Mouse (Mus musculus) lung, embryonic 14.5 days (tissue): ENCODE data around the gene Defb29. TPM values are rescaled to one million over a fixed set of nuclear protein-coding genes. Genes with fewer than 3 reads are reported as not detected.

Experiments
- ATAC-seq: fragments of 200-750 bp; cut with Nextera tagmentation; 2 replicates; pipeline ENCODE4 v1.8.0; 2017; ENCODE audit warnings: mild to moderate bottlenecking, moderate TSS enrichment, moderate library complexity; ENCODE audit not compliant: insufficient read depth
- DNase-seq: peaks from one replicate; pipeline ENCODE4 v3.0.0-alpha.2; 2015
- H3K27ac ChIP-seq: fragments of 300-500 bp; sonication (generic); 2 replicates; pipeline ENCODE4 v1.5.1; 2014; ENCODE audit warnings: low read depth, mild to moderate bottlenecking, moderate library complexity
- H3K27me3 ChIP-seq: fragments of 300-500 bp; sonication (generic); 2 replicates; pipeline ENCODE4 v1.6.1; 2014; ENCODE audit warnings: low read length, control low read depth; ENCODE audit not compliant: insufficient read depth
- H3K36me3 ChIP-seq: fragments of 300-500 bp; sonication (generic); 2 replicates; pipeline ENCODE4 v1.6.1; 2014; ENCODE audit warnings: control low read depth; ENCODE audit not compliant: insufficient read depth
- H3K4me1 ChIP-seq: fragments of 300-500 bp; sonication (generic); 2 replicates; pipeline ENCODE4 v1.6.1; 2014; ENCODE audit warnings: antibody characterized with exemption, control low read depth; ENCODE audit not compliant: insufficient read depth
- H3K4me2 ChIP-seq: fragments of 300-500 bp; sonication (generic); 2 replicates; pipeline ENCODE4 v1.6.1; 2014; ENCODE audit warnings: mild to moderate bottlenecking
- H3K4me3 ChIP-seq: fragments of 300-500 bp; sonication (generic); 2 replicates; pipeline ENCODE4 v1.5.1; 2014; ENCODE audit warnings: low read depth, low read length
- H3K9ac ChIP-seq: fragments of 300-500 bp; sonication (generic); 2 replicates; pipeline ENCODE4 v1.6.1; 2014
- H3K9me3 ChIP-seq: fragments of 300-500 bp; sonication (generic); 2 replicates; pipeline ENCODE4 v1.6.1; 2016; ENCODE audit warnings: low read depth, low read length, control low read depth
- CTCF ChIP-seq: IDR thresholded peaks from 2 replicates; pipeline ENCODE4 v1.5.1; 2016; ENCODE audit warnings: antibody characterized with exemption, low read depth
- WGBS: fragments of 180-500 bp; shearing (Covaris S2); extraction: QIAGEN DNeasy Blood & Tissue Kit; methylation state at CpG from one replicate; pipeline ENCODE4 v1.1.7; 2014; 5-methylcytosine and 5-hydroxymethylcytosine counted together
- polyA plus RNA-seq: library from polyadenylated mRNA; unstranded; fragments of >200 nt; fragmentation: Nextera tagmentation; extraction: Ambion mirVana; gene quantifications from 2 replicates; pipeline ENCODE4 v1.2.1, GENCODE M21; 2014

The Defb29 gene
- not detected in 2 replicates for polyA plus RNA-seq

GRCm38 (mm10) chr2:152539944-152540710 lies at the start of gene Defb29:
TSS of gene Defb29 (minus strand) at chr2:152540098.
- no peak within 1 kb of the TSS for H3K4me2 ChIP-seq
- H3K9me3 ChIP-seq, result no peaks in the 10 kb centered on the region
- H3K9ac ChIP-seq, result no peak within 1 kb of the TSS
- no peak for ATAC-seq
- H3K4me3 ChIP-seq, result no peak within 1 kb of the TSS
- 48% methylated on average over 13 of the region's 13 CpGs for WGBS
- no peaks in the 10 kb centered on the region for H3K4me1 ChIP-seq
- H3K36me3 ChIP-seq, result no peaks in the 10 kb centered on the region
- peak; percentile 29; the same call in 1 of the 2 replicates for TF ChIP-seq CTCF
- H3K27me3 ChIP-seq, result no peaks in the 10 kb centered on the region
- DNase-seq, result no peak
- H3K27ac ChIP-seq, result no peak within 1 kb of the TSS

GRCm38 (mm10) chr2:152589021-152589420 lies 49.1 kb upstream of the Defb29 start:
- WGBS, result 29% methylated on average over 6 of the region's 6 CpGs
- H3K4me3 ChIP-seq, result no peak overlapping the region
- H3K27me3 ChIP-seq, result no peaks in the 10 kb centered on the region
- H3K4me2 ChIP-seq, result no peak overlapping the region
- no peak for ATAC-seq
- no peak for TF ChIP-seq CTCF
- no peak overlapping the region for H3K27ac ChIP-seq
- no peaks in the 10 kb centered on the region for H3K36me3 ChIP-seq
- H3K9me3 ChIP-seq, result no peaks in the 10 kb centered on the region
- no peak for DNase-seq
- H3K4me1 ChIP-seq, result no peaks in the 10 kb centered on the region
- H3K9ac ChIP-seq, result no peak overlapping the region

GRCm38 (mm10) chr2:152588450-152588849 lies 48.6 kb upstream of the Defb29 start:
- H3K9ac ChIP-seq, result no peak overlapping the region
- no peaks in the 10 kb centered on the region for H3K36me3 ChIP-seq
- TF ChIP-seq CTCF, result no peak
- H3K27ac ChIP-seq, result no peak overlapping the region
- no peaks in the 10 kb centered on the region for H3K27me3 ChIP-seq
- DNase-seq (no peak), ATAC-seq (no peak)
- no peak overlapping the region for H3K4me2 ChIP-seq
- 29% methylated on average over 2 of the region's 2 CpGs for WGBS
- no peaks in the 10 kb centered on the region for H3K9me3 ChIP-seq
- no peak overlapping the region for H3K4me3 ChIP-seq
- H3K4me1 ChIP-seq, result no peaks in the 10 kb centered on the region

GRCm38 (mm10) chr2:152586926-152587560 lies 47.1 kb upstream of the Defb29 start:
- no peak overlapping the region for H3K9ac ChIP-seq
- H3K4me2 ChIP-seq, result no peak overlapping the region
- 64% methylated on average over 4 of the region's 4 CpGs for WGBS
- peak; percentile 23 for DNase-seq
- no peak overlapping the region for H3K4me3 ChIP-seq
- H3K4me1 ChIP-seq, result no peaks in the 10 kb centered on the region
- H3K27ac ChIP-seq, result no peak overlapping the region
- peak; percentile 49; the same call in 1 of the 2 replicates for TF ChIP-seq CTCF
- no peaks in the 10 kb centered on the region for H3K27me3 ChIP-seq
- ATAC-seq, result no peak
- H3K36me3 ChIP-seq, result no peaks in the 10 kb centered on the region
- H3K9me3 ChIP-seq, result no peaks in the 10 kb centered on the region

- no peak overlapping the region for H3K4me3 ChIP-seq
- no peak overlapping the region for H3K4me2 ChIP-seq
- H3K36me3 ChIP-seq, result no peaks in the 10 kb centered on the region
- H3K27ac ChIP-seq, result no peak overlapping the region
- H3K9ac ChIP-seq, result no peak overlapping the region
- no peak for DNase-seq
- no peaks in the 10 kb centered on the region for H3K4me1 ChIP-seq
- H3K9me3 ChIP-seq, result no peaks in the 10 kb centered on the region
- WGBS, result 61% methylated on average over 11 of the region's 11 CpGs
- no peak for TF ChIP-seq CTCF
- no peak for ATAC-seq
- no peaks in the 10 kb centered on the region for H3K27me3 ChIP-seq
Observed at GRCm38 (mm10) chr2:152580612-152581011, 40.7 kb upstream of the Defb29 start.

GRCm38 (mm10) chr2:152580107-152580506 lies 40.2 kb upstream of the Defb29 start, which contains the start of gene Defb19:
TSS of gene Defb19 (minus strand) at chr2:152580312.
- Histone ChIP-seq H3K9ac (no peak within 1 kb of the TSS), H3K4me1 (no peaks in the 10 kb centered on the region), H3K4me3 (no peak within 1 kb of the TSS), H3K36me3 (no peaks in the 10 kb centered on the region), H3K9me3 (no peaks in the 10 kb centered on the region), H3K4me2 (no peak within 1 kb of the TSS), H3K27ac (no peak within 1 kb of the TSS), H3K27me3 (no peaks in the 10 kb centered on the region)
- no peak for TF ChIP-seq CTCF
- DNase-seq, result no peak
- 49% methylated on average over 7 of the region's 7 CpGs for WGBS
- no peak for ATAC-seq

GRCm38 (mm10) chr2:152573484-152573883 lies 33.6 kb upstream of the Defb29 start:
- no peak for TF ChIP-seq CTCF
- ATAC-seq (no peak), DNase-seq (no peak)
- no peak overlapping the region for H3K9ac ChIP-seq
- H3K4me2 ChIP-seq, result no peak overlapping the region
- H3K4me1 ChIP-seq, result no peaks in the 10 kb centered on the region
- WGBS, result 85% methylated on average over 8 of the region's 8 CpGs
- no peaks in the 10 kb centered on the region for H3K9me3 ChIP-seq
- no peaks in the 10 kb centered on the region for H3K27me3 ChIP-seq
- no peaks in the 10 kb centered on the region for H3K36me3 ChIP-seq
- no peak overlapping the region for H3K27ac ChIP-seq
- H3K4me3 ChIP-seq, result no peak overlapping the region
